Mouse (Mus musculus) lung, embryonic 15.5 days (tissue): Measurements from ENCODE around the gene Macrod1. TPM values are rescaled to one million over a fixed set of nuclear protein-coding genes. Genes with fewer than 3 reads are reported as not detected.

Source experiments
- ATAC-seq: fragments of 200-750 bp; cut with Nextera tagmentation; 2 replicates; pipeline ENCODE4 v1.8.0; 2017; ENCODE audit warnings: moderate number of reproducible peaks, borderline replicate concordance; ENCODE audit not compliant: low FRiP score, low TSS enrichment; ENCODE audit errors: extremely low read depth
- H3K27ac ChIP-seq: fragments of 300-500 bp; sonication (generic); 2 replicates; pipeline ENCODE4 v1.5.1; 2015; ENCODE audit warnings: moderate library complexity, mild to moderate bottlenecking, inconsistent platforms
- H3K27me3 ChIP-seq: fragments of 300-500 bp; sonication (generic); 2 replicates; pipeline ENCODE4 v1.6.1; 2015; ENCODE audit warnings: inconsistent platforms
- H3K36me3 ChIP-seq: fragments of 300-500 bp; sonication (generic); 2 replicates; pipeline ENCODE4 v1.6.1; 2015; ENCODE audit warnings: inconsistent platforms
- H3K4me1 ChIP-seq: fragments of 300-500 bp; sonication (generic); 2 replicates; pipeline ENCODE4 v1.6.1; 2015; ENCODE audit warnings: inconsistent platforms
- H3K4me2 ChIP-seq: fragments of 300-500 bp; sonication (generic); 2 replicates; pipeline ENCODE4 v1.6.1; 2015; ENCODE audit warnings: inconsistent platforms, mild to moderate bottlenecking, moderate library complexity
- H3K4me3 ChIP-seq: fragments of 300-500 bp; sonication (generic); 2 replicates; pipeline ENCODE4 v1.5.1; 2015; ENCODE audit warnings: mild to moderate bottlenecking, inconsistent platforms
- H3K9ac ChIP-seq: fragments of 300-500 bp; sonication (generic); 2 replicates; pipeline ENCODE4 v1.6.1; 2015; ENCODE audit warnings: inconsistent platforms
- H3K9me3 ChIP-seq: fragments of 300-500 bp; sonication (generic); 2 replicates; pipeline ENCODE4 v1.6.1; 2016; ENCODE audit warnings: inconsistent platforms
- WGBS: fragments of 180-500 bp; shearing (Covaris S2); methylation state at CpG from one replicate; pipeline ENCODE4 v1.1.7; 2015; 5-methylcytosine and 5-hydroxymethylcytosine counted together
- polyA plus RNA-seq: library from polyadenylated mRNA; unstranded; fragments of >200 nt; fragmentation: Nextera tagmentation; extraction: Ambion mirVana; gene quantifications from 2 replicates; pipeline ENCODE4 v1.2.1, GENCODE M21; 2015

Macrod1 gene
- polyA plus RNA-seq, 1 experiment from 2014 or later, result 14.2 TPM

- Histone ChIP-seq H3K9me3 (no peaks in the 10 kb centered on the region), H3K4me3 (no peak overlapping the region), H3K9ac (no peak overlapping the region), H3K27ac (no peak overlapping the region), H3K4me2 (no peak overlapping the region), H3K27me3 (no peaks in the 10 kb centered on the region), H3K36me3 (peaks cover 11% of the 10 kb centered on the region), H3K4me1 (peaks cover 6% of the 10 kb centered on the region)
- 79% methylated on average over 6 of the region's 6 CpGs for WGBS
- ATAC-seq, result no peak
These were observed 165.6 kb downstream of the Macrod1 start for GRCm38 (mm10) chr19:7222196-7222595.

- Histone ChIP-seq H3K36me3 (peaks cover 23% of the 10 kb centered on the region), H3K9ac (no peak overlapping the region), H3K27ac (no peak overlapping the region), H3K9me3 (no peaks in the 10 kb centered on the region), H3K4me1 (no peaks in the 10 kb centered on the region), H3K4me3 (no peak overlapping the region), H3K4me2 (no peak overlapping the region), H3K27me3 (no peaks in the 10 kb centered on the region)
- no peak for ATAC-seq
These were observed 166.9 kb downstream of the Macrod1 start for GRCm38 (mm10) chr19:7223488-7223887.

- 83% methylated on average over 3 of the region's 3 CpGs for WGBS
- Histone ChIP-seq H3K4me2 (no peak overlapping the region), H3K4me1 (no peaks in the 10 kb centered on the region), H3K27ac (no peak overlapping the region), H3K9ac (no peak overlapping the region), H3K9me3 (no peaks in the 10 kb centered on the region), H3K36me3 (peaks cover 28% of the 10 kb centered on the region), H3K4me3 (no peak overlapping the region), H3K27me3 (no peaks in the 10 kb centered on the region)
- ATAC-seq, result no peak
These were observed 167.6 kb downstream of the Macrod1 start for GRCm38 (mm10) chr19:7224253-7224652.

GRCm38 (mm10) chr19:7225096-7225690 lies 168.6 kb downstream of the Macrod1 start:
- no peak for ATAC-seq
- no peak overlapping the region for H3K27ac ChIP-seq
- H3K4me1 ChIP-seq, result no peaks in the 10 kb centered on the region
- H3K27me3 ChIP-seq, result no peaks in the 10 kb centered on the region
- WGBS, result 78% methylated on average over 9 of the region's 9 CpGs
- H3K9ac ChIP-seq, result no peak overlapping the region
- H3K4me3 ChIP-seq, result no peak overlapping the region
- H3K4me2 ChIP-seq, result no peak overlapping the region
- peaks cover 37% of the 10 kb centered on the region for H3K36me3 ChIP-seq
- no peaks in the 10 kb centered on the region for H3K9me3 ChIP-seq

GRCm38 (mm10) chr19:7226511-7226914 lies 169.9 kb downstream of the Macrod1 start:
- Histone ChIP-seq H3K4me3 (no peak overlapping the region), H3K9ac (no peak overlapping the region), H3K36me3 (peaks cover 45% of the 10 kb centered on the region), H3K27ac (no peak overlapping the region), H3K4me1 (no peaks in the 10 kb centered on the region), H3K4me2 (no peak overlapping the region), H3K27me3 (no peaks in the 10 kb centered on the region), H3K9me3 (no peaks in the 10 kb centered on the region)
- 73% methylated on average over 6 of the region's 6 CpGs for WGBS
- ATAC-seq, result no peak

- no peak overlapping the region for H3K4me2 ChIP-seq
- H3K4me3 ChIP-seq, result no peak overlapping the region
- H3K27me3 ChIP-seq, result no peaks in the 10 kb centered on the region
- no peak overlapping the region for H3K27ac ChIP-seq
- no peak overlapping the region for H3K9ac ChIP-seq
- ATAC-seq, result peak; percentile 73; the same call in 1 of the 2 replicates
- H3K9me3 ChIP-seq, result no peaks in the 10 kb centered on the region
- H3K4me1 ChIP-seq, result peaks cover 3% of the 10 kb centered on the region
- 53% methylated on average over 8 of the region's 8 CpGs for WGBS
- H3K36me3 ChIP-seq, result peaks cover 38% of the 10 kb centered on the region
These were observed 178.1 kb downstream of the Macrod1 start for GRCm38 (mm10) chr19:7234537-7235221.

- ATAC-seq, result no peak
- Histone ChIP-seq H3K4me3 (no peak overlapping the region), H3K9me3 (no peaks in the 10 kb centered on the region), H3K36me3 (peaks cover 31% of the 10 kb centered on the region), H3K9ac (no peak overlapping the region), H3K4me2 (no peak overlapping the region), H3K27ac (no peak overlapping the region), H3K4me1 (peaks cover 9% of the 10 kb centered on the region), H3K27me3 (no peaks in the 10 kb centered on the region)
- WGBS, result 89% methylated on average over 9 of the region's 9 CpGs
These were observed 178.9 kb downstream of the Macrod1 start for GRCm38 (mm10) chr19:7235461-7235860.

GRCm38 (mm10) chr19:7236011-7236410 lies 179.4 kb downstream of the Macrod1 start:
- Histone ChIP-seq H3K4me2 (no peak overlapping the region), H3K27me3 (no peaks in the 10 kb centered on the region), H3K4me3 (no peak overlapping the region), H3K36me3 (peaks cover 30% of the 10 kb centered on the region), H3K9ac (no peak overlapping the region), H3K9me3 (no peaks in the 10 kb centered on the region), H3K4me1 (peaks cover 9% of the 10 kb centered on the region), H3K27ac (no peak overlapping the region)
- WGBS, result 95% methylated on average over 2 of the region's 2 CpGs
- ATAC-seq, result no peak

GRCm38 (mm10) chr19:7236742-7237141 lies 180.1 kb downstream of the Macrod1 start:
- no peaks in the 10 kb centered on the region for H3K27me3 ChIP-seq
- 91% methylated on average over 4 of the region's 4 CpGs for WGBS
- H3K4me1 ChIP-seq, result peaks cover 9% of the 10 kb centered on the region
- H3K9ac ChIP-seq, result no peak overlapping the region
- H3K9me3 ChIP-seq, result no peaks in the 10 kb centered on the region
- H3K27ac ChIP-seq, result no peak overlapping the region
- no peak for ATAC-seq
- H3K4me2 ChIP-seq, result no peak overlapping the region
- H3K4me3 ChIP-seq, result no peak overlapping the region
- peaks cover 23% of the 10 kb centered on the region for H3K36me3 ChIP-seq

GRCm38 (mm10) chr19:7239574-7239973 lies 183.0 kb downstream of the Macrod1 start:
- Histone ChIP-seq H3K4me3 (peak overlapping the region; percentile 76), H3K27ac (no peak overlapping the region), H3K9ac (peak overlapping the region; percentile 79; the same call in 1 of the 2 replicates), H3K27me3 (no peaks in the 10 kb centered on the region), H3K4me2 (peak overlapping the region; percentile 66), H3K9me3 (no peaks in the 10 kb centered on the region), H3K4me1 (peaks cover 9% of the 10 kb centered on the region), H3K36me3 (peaks cover under 1% of the 10 kb centered on the region; the same call in 1 of the 2 replicates)
- WGBS, result 88% methylated on average over 3 of the region's 3 CpGs
- ATAC-seq, result no peak

- no peak for ATAC-seq
- 2% methylated on average over 13 of the region's 13 CpGs for WGBS
- H3K4me1 ChIP-seq, result peaks cover 9% of the 10 kb centered on the region
These were observed 183.7 kb downstream of the Macrod1 start for GRCm38 (mm10) chr19:7240291-7240690.

More at GRCm38 (mm10) chr19:7240291-7240690, 183.7 kb downstream of the Macrod1 start:
- H3K9me3 ChIP-seq, result no peaks in the 10 kb centered on the region
- no peaks in the 10 kb centered on the region for H3K36me3 ChIP-seq
- H3K9ac ChIP-seq, result peak overlapping the region; percentile 79
- peak overlapping the region; percentile 66 for H3K4me2 ChIP-seq
- H3K27ac ChIP-seq, result peak overlapping the region; percentile 77
- H3K27me3 ChIP-seq, result no peaks in the 10 kb centered on the region
- H3K4me3 ChIP-seq, result peak overlapping the region; percentile 76
